Mouse (Mus musculus) hindbrain, embryonic 16.5 days (tissue): ENCODE measurements at regions not wholly inside any gene's neighbourhood (a gene's known extent, or its start where the extent isn't known, plus 50 kb on each side); places are given as distances from the start of the nearest gene placed in this dataset.
"Not testable (repeated sequence)": the region's sequence is repeated elsewhere in the genome, so short reads cannot be mapped to it uniquely, and the experiment has no call there.

ENCODE experiments used
- ATAC-seq: fragments of 200-750 bp; cut with Nextera tagmentation; 2 replicates; pipeline ENCODE4 v1.8.0; 2017; ENCODE audit warnings: moderate TSS enrichment, moderate library complexity
- H3K27ac ChIP-seq: fragments of 300-500 bp; sonication (generic); 2 replicates; pipeline ENCODE4 v1.5.1; 2014; ENCODE audit warnings: low read depth, mild to moderate bottlenecking, control low read depth, low read length, moderate library complexity
- H3K27me3 ChIP-seq: fragments of 300-500 bp; sonication (generic); replicated peaks from 2 replicates; pipeline ENCODE4 v1.6.1; 2014; ENCODE audit warnings: low read length; ENCODE audit not compliant: control insufficient read depth, insufficient read depth
- H3K36me3 ChIP-seq: fragments of 300-500 bp; sonication (generic); 2 replicates; pipeline ENCODE4 v1.6.1; 2014; ENCODE audit warnings: mild to moderate bottlenecking, low read length, moderate library complexity, mixed read lengths; ENCODE audit not compliant: control insufficient read depth, insufficient read depth
- H3K4me1 ChIP-seq: fragments of 300-500 bp; sonication (generic); 2 replicates; pipeline ENCODE4 v1.6.1; 2014; ENCODE audit warnings: low read depth, low read length; ENCODE audit not compliant: control insufficient read depth, insufficient read depth
- H3K4me2 ChIP-seq: fragments of 300-500 bp; sonication (generic); 2 replicates; pipeline ENCODE4 v1.6.1; 2014; ENCODE audit warnings: mild to moderate bottlenecking, low read length, control low read depth, moderate library complexity
- H3K4me3 ChIP-seq: fragments of 300-500 bp; sonication (generic); 2 replicates; pipeline ENCODE4 v1.5.1; 2014; ENCODE audit warnings: mild to moderate bottlenecking, low read length, control low read depth, moderate library complexity
- H3K9ac ChIP-seq: fragments of 300-500 bp; sonication (generic); 2 replicates; pipeline ENCODE4 v1.6.1; 2014; ENCODE audit warnings: low read depth, mild to moderate bottlenecking, control low read depth, low read length, moderate library complexity
- H3K9me3 ChIP-seq: fragments of 300-500 bp; sonication (generic); 2 replicates; pipeline ENCODE4 v1.6.1; 2014; ENCODE audit warnings: mild to moderate bottlenecking, low read length, moderate library complexity; ENCODE audit not compliant: control insufficient read depth
- WGBS: fragments of 180-500 bp; shearing (Covaris S2); extraction: QIAGEN DNeasy Blood & Tissue Kit; methylation state at CpG from one replicate; pipeline ENCODE4 v1.1.7; 2014; 5-methylcytosine and 5-hydroxymethylcytosine counted together

DNA sequence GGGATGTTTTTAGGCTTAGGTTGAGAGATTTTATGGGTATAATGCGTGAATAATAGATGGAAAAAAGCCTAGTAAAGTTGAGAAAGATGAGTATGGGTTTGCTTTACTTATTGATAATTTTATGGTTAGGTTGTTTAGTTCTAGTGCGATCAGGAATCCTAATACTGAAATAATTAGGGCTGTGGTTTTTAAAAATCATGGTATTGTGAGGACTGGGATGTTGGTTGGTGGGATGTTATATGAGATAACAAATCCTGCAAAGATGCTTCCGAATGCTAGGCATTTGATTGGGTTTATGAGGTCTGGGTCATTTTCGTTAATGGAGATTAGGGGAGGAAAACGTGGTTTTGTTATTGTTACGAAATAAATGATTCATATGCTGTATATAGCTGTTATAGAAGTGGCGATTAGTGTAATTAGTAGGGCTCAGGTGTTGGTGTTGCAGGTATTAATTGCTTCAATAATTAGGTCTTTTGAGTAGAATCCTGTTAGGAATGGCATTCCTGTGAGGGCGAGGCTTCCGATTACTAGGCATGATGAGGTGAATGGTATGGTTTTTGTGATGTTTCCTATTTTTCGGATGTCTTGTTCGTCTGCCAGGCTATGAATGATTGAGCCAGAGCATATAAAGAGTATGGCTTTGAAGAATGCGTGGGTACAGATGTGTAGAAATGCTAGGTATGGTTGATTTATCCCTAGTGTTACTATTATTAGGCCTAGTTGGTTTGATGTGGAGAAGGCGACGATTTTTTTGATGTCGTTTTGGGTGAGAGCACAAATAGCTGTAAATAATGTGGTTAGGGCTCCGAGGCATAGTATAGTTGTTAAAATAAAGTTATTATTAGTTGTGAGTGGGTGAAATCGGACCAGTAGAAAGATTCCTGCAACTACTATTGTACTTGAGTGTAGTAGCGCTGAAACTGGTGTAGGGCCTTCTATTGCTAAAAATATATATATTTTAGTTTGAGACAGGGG lies 62.3 kb upstream of the Ccnh start:
- WGBS, result 80% methylated on average over 18 of the region's 18 CpGs
- H3K4me3 ChIP-seq, result not testable (repeated sequence)
- ATAC-seq, result peak; percentile 100

DNA sequence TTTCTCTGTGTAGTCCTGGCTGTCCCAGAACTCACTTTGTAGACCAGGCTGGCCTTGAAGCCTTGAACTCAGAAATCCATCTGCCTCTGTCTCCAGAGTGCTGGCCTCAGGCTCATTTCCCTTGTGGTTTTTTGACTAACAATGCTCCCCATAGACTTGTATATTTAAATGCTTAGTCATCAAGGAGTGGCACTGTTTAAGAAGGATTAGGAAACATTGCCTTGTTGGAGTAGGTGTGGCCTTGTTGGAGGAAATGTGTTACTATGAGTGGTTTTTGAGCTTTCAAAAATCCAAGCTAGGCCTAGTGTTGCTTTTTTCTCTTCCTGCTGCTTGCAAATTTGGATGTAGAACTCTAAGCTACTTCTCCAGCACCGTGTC lies 61.7 kb upstream of the Ccnh start:
- 74% methylated on average over 1 of the region's 1 CpGs for WGBS
- Histone ChIP-seq H3K36me3 (no peaks in the 10 kb centered on the region), H3K4me3 (no peak overlapping the region), H3K9ac (no peak overlapping the region), H3K9me3 (no peaks in the 10 kb centered on the region), H3K4me1 (no peaks in the 10 kb centered on the region; the same call in 1 of the 2 replicates), H3K27me3 (no peaks in the 10 kb centered on the region), H3K27ac (no peak overlapping the region), H3K4me2 (no peak overlapping the region)
- no peak for ATAC-seq

More for the DNA sequence above, 62.3 kb upstream of the Ccnh start:
- not testable (repeated sequence) for H3K4me1 ChIP-seq, H3K27me3 ChIP-seq, H3K36me3 ChIP-seq, H3K9ac ChIP-seq, H3K9me3 ChIP-seq, H3K4me2 ChIP-seq, H3K27ac ChIP-seq
